Mouse (Mus musculus) cerebellum, postnatal 4 days (tissue): ENCODE data around the gene Hspa8.
"Not testable (repeated sequence)": the region's sequence is repeated elsewhere in the genome, so short reads cannot be mapped to it uniquely, and the experiment has no call there.

ENCODE experiments used
- DNase-seq, 2 experiments: peaks; one replicate each; pipeline ENCODE4 v3.0.0; 2022; ENCODE audit warnings: low spot score in 2 of 2, mixed read lengths in 1 of 2

Gene Hspa8

DNA sequence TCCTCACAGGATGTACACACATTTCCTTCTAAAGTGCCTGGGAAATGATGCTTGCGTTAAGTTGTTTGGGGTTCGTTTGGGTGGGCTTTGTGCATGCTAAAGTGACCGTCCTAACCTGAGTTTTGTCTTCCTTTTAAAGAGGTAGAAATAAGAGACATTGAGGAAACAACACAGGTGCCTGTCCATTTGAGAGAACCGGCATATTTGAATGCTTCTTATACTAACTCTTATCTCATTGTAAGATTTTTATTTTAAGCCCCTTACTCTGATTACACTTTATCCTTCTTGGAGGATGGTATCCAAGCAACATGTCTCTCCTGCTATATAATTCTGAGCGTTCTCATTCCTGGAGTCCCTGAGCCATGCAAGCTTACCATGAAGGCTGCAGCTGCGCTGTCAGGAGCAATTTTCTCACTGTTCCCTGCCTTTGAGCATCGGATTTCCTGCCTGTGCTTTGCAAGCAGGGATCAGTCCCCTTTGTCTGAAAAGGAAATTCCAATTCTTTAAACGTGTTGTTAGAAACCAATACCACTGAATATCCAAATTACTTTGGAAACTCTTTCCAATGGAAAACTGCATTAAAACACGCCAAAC, 16.3 kb upstream of the Hspa8 start:
- DNase-seq: no peak

DNA sequence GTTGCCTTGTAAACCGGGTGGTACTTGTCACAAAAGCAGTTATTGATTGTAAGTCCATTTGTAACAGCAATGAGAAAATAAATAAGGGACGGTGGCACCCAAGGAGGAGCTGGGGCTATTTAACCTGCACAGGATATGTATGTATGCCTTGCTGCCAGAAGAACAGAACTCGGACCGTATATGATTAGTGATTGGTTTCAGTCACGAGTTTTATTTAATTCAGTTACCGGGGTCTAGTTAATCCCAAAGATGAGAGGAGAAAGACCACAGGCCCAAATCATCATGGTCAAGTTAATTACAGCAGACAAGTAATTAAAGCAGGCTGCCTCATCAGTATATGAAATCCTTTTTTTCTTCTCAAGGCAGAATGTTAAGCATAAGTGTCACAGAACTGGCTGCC, 15.3 kb upstream of the Hspa8 start:
- no peak for DNase-seq

DNA sequence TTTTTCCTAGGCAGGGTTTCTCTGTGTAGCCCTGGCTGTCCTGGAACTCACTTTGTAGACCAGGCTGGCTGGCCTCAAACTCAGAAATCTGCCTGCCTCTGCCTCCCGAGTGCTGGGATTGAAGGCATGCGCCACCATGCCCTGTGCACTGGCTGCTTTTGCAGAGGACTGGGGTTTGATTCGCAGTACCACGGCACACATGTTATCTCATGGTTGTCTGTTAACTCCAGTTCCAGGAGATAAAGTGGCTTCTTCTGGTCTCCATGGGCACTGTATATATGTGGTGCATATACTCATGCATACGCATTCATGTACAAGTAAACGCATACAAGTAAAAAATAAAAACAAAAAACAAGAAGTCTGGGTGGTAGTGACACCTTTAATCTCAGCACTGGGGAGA, 14.0 kb upstream of the Hspa8 start:
- not testable (repeated sequence) for DNase-seq

DNA sequence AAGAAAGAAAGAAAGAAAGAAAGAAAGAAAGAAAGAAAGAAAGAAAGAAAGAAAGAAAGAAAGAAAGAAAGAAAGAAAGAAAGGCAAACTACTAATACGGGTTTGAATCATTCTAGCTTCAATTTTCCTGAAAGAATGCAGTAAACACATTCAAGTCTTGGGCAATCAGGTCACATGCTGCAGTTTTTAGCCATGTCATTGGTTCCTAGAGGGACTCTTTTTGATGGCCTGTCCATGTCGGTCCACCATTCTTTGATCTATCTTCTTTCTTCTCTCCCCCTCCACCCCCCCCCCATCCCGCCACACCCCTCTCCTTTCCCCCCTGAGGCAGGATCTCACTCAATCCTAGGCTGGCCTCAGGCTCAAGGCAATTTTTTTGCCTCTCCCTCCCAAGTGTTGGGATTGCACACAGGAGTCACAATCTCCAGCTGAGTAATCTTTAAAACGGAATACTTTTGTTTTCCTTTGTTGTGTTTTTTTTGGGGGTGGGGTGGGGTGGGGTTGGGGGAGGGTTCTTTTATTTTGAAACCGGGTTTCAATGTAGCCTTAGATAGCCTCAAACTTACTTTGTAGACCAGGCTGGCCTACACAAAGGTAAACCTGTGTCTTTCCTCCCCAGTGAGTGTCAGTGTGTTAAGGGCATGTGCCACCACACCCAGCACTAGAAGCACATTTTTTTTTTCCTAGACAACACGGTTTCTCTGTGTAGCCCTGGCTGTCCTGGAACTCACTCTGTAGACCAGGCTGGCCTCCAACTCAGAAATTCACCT, 8.7 kb upstream of the Hspa8 start:
- DNase-seq: no peak

DNA sequence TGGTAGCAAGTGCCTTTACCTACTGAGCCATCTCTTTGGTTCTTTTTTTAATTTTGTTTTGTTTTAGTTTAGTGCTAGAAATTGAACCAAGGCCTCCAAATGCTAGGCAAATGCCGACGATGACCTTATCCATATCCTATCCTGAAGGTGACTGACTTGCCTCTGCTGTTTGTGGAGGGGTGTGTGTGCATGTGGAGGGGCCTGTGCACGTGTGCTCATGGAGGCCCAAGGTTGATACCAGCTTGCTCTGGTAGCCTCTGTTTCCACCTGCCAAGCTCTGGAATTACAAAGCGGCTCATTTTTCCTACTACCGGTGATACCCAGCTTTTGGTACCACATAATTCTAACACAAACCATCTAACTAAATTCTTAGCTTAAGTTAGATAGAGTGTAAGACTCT, 7.2 kb upstream of the Hspa8 start:
- no peak for DNase-seq

DNA sequence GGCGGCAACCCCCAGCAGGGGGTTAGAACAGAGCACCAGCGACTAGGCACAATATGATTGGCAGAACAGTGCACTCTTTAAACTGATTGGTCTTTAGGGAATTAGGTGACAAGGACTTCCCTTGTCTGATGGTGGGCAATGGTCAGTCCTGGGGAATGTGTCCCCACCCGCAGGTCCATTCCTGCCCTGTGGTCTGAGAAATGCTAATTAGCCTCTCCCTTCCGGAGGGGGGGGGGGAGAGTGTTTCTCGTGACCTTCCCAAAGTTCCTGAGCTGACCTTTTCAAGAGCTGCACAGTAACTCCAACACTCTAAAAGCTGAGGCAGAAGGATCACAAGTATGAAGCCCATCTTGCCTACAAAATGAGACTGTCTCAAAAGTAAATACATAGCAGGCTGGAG, 6.5 kb upstream of the Hspa8 start:
- DNase-seq: no peak

DNA sequence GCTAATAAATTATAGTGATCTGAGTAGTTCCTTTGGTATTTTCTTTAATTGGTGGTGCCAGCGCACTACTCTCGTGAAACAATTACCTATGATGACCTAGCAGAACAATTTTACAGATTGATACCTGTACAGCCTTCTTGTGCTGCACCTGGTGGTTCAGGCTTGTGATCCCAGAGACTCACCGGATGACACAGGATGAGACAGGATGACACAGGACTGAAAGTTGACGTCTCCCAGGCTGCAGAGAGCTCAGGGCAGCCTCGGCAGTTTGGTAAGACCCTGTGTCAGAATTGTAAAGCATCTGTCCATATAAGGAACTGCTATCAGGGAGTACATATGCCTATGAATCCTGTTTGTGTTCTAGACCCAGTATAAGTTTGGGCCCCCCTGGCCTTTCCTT, 5.9 kb upstream of the Hspa8 start:
- DNase-seq: no peak

DNA sequence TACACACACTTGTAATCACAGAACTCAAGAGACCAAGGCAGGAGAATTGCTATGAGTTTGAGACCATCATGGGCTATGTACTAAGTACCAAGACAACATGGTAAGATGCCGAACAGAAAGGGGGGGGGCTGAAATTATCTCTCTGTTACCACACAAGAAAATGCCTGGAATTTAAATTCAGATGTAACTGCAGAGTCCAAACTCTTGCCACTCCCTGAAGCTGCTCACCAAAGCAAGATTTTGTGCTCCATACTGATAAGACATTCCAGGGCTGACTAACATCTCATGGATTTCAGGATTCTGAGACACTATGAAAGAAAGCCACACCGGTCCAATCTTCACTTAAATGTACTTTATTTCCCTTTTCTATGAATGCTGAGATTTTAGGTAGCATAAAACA, 5.2 kb upstream of the Hspa8 start:
- DNase-seq: no peak

DNA sequence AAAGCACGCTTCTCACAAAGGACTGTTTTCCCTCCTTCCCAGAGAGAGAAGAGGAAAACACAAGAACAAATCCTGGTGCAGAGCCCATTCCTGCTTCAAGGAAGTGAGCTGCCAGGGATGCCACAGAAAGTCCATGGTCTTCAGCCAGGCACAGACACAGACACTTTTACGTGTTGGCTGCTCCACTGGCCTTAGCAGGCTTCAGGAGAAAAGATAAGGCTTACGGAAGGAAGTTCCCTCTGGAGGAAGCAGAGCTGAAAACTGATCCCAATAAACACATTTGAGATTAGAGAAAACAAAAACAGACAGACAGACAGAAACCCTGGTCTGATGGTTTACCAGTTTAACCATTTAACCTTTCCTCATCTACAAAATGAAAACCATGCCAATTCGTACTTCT, 4.7 kb upstream of the Hspa8 start:
- no peak for DNase-seq

DNA sequence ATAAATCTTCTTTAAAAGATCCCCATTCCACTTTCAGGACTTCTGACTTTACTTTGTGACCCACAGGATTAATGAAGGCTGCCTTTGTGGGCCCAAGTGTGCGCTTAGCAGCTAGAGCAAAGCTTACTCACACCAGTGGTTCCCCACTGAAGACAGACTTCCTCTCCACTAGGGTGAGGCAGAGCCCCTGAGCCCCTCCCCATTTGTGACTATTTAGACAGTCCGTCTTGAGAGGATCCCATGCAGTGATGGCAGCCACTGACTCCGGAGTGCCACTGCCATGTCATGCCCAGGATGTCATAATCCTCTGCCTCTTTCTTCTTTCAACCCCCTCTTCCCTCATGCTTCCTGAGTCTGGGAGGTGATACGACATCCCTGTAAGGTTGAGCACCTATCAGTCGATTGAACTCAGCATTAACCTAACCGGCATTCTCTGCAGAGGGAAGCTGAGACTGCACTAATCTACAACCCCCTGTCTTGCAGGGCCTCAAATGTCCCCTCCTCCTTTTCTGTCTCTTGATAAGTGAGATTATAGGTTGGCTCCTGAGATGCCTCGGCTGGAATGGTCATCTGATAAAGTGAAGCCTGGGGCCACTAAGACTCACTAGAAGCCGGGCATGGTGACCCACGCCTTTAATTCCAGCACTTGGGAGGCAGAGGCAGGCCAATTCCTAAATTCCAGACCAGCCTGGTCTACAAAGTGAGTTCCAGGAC, 2.4 kb upstream of the Hspa8 start:
- DNase-seq: no peak

DNA sequence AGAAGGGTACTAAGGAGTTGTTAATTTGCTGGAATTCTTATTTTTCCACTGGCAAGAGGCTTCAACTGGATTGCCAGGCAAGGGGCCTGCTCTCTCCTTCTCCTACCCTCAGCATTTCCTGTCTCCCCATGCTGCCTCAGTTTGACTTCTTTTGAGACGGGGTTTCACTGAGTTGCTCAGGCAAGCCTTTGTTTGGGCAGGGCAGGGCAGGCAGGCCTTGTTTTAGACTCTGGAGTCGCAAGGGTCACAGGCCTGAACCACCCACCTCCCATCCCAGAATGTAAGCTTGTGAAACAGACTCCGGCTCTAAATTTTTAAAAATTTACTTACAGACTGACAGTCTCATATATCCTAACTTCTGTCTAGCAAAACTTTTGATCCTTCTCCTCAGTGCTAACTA, 1.7 kb upstream of the Hspa8 start:
- no peak for DNase-seq

DNA sequence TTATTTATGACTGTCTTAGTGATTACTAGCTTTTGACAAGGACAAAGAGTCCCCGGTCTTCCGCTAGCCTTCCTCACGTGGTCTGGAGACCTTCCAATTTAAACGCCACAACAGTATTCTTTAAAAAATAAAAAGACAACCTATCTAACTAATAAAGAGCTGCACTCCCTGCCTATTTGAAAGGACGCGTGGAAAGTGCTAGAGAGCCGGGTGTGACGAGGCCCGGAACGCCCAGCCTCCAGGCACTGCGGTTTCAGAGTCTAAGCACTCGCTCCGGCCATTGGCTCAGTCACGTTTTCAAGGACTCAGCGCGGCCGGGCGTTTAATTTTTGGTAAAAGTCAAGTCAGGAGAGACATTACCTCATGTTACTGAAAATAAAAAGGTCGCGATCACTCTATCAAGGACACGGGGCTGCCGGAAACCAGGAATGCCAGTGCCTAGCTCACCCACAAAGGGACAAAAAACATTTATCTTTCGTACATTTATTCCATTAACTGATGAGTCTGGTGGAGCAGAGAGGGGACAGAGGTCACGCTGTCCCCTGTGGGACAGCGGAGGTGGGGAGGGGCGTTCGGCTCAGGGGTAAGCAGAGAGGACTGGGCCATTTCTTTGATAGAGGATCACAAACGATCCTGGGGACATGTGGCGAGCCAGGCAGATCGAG, 815 bp upstream of the Hspa8 start:
- DNase-seq: peak in 1 of 2 experiments; percentile 72

DNA sequence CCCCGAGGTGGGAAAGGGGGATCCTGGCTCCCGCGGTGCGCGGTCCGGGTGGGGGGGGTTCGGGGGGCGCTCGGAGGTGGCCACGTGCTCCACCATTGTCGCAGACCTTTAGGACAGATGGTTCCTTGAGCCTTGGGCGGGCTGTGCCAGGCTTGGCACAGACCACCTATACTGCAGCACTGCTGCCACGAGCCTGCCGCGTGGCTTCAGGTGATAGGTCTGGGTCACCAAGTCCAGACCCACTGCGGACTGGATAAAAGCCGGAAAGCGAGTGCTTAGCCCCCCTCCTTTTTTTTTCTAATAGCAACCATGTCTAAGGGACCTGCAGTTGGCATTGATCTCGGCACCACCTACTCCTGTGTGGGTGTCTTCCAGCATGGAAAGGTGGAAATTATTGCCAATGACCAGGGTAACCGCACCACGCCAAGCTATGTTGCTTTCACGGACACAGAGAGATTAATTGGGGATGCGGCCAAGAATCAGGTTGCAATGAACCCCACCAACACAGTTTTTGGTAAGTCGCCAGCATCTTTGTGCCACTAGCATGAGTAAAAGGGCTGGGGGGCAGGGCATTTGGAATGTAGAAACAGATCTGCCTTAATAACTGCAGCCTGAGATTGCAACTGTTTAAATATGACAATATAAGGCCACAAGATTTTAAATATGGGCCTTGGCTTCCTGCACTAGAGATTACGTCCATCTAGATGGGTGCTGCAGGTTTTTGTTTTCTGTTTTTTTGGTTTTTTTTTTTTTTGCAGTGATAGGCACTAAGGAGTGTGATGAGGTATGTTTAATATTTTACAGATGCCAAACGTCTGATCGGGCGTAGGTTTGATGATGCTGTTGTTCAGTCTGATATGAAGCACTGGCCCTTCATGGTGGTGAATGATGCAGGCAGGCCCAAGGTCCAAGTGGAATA, 1.1 kb downstream of the Hspa8 start:
- DNase-seq: peak in 1 of 2 experiments; percentile 59

DNA sequence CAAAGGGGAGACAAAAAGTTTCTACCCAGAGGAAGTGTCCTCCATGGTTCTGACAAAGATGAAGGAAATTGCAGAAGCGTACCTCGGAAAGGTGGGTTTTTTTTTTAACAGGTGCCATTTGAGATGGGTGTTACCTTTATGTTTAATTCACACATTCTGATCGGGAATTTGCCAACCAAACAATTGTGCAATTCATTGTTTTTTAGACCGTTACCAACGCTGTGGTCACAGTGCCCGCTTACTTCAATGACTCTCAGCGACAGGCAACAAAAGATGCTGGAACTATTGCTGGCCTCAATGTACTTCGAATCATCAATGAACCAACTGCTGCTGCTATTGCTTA, 1.7 kb downstream of the Hspa8 start:
- not testable (repeated sequence) for DNase-seq

DNA sequence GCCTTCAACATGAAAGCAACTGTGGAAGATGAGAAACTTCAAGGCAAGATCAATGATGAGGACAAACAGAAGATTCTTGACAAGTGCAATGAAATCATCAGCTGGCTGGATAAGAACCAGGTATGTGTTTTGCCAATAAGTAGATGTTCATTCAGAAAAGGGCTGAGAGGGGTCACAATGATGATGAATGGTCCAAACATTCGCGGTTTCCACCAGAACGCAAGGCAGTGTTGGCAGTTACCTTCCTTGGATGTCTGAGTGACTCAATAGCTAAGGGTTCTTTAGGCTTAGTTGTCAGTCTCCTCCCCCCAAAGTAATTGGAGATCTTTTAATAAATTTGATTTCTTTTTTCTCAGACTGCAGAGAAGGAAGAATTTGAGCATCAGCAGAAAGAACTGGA, 3.8 kb downstream of the Hspa8 start:
- not testable (repeated sequence) for DNase-seq

DNA sequence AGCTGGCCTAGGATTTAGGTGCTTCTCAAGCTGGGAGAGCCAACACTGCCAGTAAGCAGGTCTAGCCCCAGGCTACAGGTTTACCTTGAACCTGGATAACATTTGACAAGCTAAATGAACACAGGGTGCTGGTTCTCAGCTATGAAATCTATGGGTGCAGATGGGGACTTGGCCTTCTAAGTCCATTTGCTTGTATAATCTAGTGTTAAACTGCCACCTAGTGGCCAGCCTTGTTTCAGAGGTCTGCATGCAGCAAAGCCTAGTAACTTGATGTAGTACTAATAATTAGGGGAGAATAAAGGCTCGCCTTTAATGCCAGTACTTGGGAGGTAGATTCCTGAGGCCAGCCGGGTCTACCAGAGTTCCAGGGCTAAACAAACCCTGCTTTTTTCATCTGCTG, 4.5 kb downstream of the Hspa8 start:
- peak; percentile 52 to 75 for DNase-seq

DNA sequence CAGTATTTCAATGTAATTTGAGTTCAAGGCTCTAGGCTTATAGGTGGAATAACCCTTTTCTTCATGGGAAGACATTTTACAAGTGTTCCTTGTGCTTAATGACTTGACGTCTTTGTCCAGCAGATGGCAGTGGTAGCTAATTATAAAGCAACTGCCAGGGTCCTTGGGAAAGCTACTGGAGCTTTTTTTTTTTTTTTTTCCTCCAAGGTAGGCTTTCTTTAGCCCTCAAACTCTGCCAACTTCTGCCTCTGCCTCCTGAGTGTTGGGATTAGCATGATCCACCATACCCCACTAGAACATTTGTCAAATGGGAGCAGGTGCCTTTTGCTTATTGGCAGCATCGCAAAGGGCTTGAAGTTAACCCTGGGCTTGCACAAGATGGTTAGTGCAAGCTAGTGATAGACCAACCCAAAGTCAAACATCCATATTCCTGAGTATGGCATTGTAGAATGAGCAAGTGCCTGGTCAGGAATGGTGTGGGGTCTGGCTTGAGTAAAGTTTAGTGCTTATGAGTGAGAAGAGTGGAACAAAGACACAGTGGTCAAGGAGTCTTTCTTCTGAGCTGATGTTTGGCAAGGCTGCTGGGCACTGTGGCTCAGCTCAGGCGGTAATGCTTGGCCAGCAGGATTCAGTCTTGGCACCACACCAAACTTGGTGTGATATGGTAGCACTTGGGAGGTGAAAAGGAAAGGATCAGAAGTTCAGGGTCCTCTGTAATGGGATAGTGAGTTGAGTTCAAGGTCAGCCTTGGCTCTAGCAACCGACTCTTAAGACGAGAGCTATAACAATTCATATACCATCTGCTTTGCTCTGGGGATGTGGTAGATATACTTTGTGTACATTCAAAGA, 5.9 kb downstream of the Hspa8 start:
- DNase-seq: no peak

DNA sequence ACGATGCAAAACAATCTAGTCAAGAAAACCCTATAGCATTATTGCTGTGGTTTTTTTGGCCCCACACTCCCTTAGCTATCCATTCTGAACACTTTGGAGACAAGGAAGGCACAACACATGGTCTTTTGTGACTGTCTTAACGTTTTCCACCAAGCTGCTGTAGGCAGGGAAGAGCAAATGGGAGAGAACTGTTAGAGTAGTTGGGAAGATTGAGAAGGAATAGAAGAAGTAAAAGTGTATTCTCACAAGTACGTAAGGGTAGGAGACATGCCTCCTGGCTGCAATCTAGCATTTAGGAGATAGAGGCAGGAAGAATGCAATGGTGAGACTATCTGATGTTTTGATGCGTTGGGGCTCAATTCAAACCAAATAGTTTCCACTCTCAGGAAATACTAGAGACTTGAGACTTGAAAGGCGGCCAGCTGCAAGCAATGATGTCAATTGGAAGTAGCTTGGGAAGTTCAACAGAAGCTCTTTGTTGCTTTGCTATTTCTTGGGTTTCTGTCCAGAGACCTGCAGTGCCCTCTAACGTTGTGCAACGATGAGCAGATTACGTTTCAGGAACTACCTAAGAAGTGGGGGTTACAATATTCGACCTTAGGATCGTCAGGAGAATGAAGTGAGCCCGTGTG, 6.6 kb downstream of the Hspa8 start:
- peak in 1 of 2 experiments; percentile 15 for DNase-seq

DNA sequence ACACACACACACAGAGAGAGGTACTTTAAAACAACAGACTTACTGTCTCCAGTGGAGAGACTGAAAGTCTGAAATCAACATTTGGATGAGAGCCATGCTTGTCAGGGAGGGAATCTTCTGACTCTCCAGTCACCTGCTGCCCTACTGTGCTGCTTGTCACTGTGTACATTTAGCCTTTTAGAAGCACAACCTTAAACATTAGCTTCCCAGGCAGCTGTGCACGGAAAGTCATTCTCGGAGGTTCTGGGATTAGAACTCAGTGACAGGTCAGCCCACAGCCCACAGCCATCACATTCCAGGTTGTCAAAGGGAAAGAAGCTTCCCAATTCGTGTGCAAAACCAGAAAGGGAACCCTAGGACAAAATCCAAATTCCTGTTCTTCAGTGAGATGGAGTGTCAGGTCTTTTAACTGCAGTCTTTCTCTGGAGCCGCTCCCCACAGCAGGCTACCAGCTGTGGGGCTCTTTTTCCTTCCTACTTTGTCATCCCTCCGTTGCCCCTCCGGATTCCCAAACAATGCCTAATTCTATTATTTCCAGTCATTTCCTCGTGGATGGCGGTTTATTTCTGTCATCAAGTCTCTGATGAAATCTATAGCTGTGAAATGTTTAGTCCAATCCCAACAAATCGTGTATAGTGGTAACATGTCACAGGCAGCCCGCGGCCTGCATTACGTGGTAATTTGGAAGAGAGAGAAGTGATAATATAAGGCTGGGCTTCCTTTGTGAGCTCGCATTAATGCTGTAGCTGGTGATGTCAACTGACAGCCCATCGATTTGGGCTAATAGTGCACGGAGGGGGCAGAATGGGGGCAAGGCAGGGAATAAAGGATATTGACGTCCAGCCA, 7.5 kb downstream of the Hspa8 start:
- no peak for DNase-seq
